Mouse (Mus musculus): Measurements from ENCODE around the gene Btnl10. TPM values are rescaled to one million over a fixed set of nuclear protein-coding genes. Genes with fewer than 3 reads are reported as not detected.

Gene Btnl10
- total RNA-seq (2021): under 1 TPM in 1 of 2 experiments, not detected in 1; 0.18 TPM
- long read RNA-seq, experiment 1: 0 reads
- long read RNA-seq, experiment 2: 0 reads

GRCm38 (mm10) chr11:58917745-58918366 is at the start of gene Btnl10:
Gene Btnl10 (plus strand): TSS chr11:58917908.
- no peak for DNase-seq (ENCODE audit: low spot score in 2 of 2)

GRCm38 (mm10) chr11:58867954-58868330 is 49.8 kb upstream of the Btnl10 start:
- no peak for DNase-seq (ENCODE audit: low spot score in 2 of 2)

- DNase-seq (ENCODE audit: low spot score in 2 of 2): no peak
These were observed 46.7 kb upstream of the Btnl10 start for GRCm38 (mm10) chr11:58870961-58871360.

GRCm38 (mm10) chr11:58883756-58884155 is 34.0 kb upstream of the Btnl10 start:
- DNase-seq (ENCODE audit: low spot score in 2 of 2): no peak

GRCm38 (mm10) chr11:58890511-58890910 is 27.2 kb upstream of the Btnl10 start:
- no peak for DNase-seq (ENCODE audit: low spot score in 2 of 2)

- no peak for DNase-seq (ENCODE audit: low spot score in 2 of 2)
These were observed 23.3 kb upstream of the Btnl10 start for GRCm38 (mm10) chr11:58894456-58894855.

- no peak for DNase-seq (ENCODE audit: low spot score in 2 of 2)
These were observed 20.2 kb upstream of the Btnl10 start for GRCm38 (mm10) chr11:58897485-58897884.

- DNase-seq (ENCODE audit: low spot score in 2 of 2): no peak
These were observed 16.6 kb upstream of the Btnl10 start for GRCm38 (mm10) chr11:58901080-58901479.

- DNase-seq (ENCODE audit: low spot score in 2 of 2): peak; percentile 96
These were observed 13.9 kb upstream of the Btnl10 start, which contains the start of gene Zfp39 for GRCm38 (mm10) chr11:58903511-58904409. Gene Zfp39 (minus strand): TSS chr11:58904225.

GRCm38 (mm10) chr11:58904410-58904718 is 13.3 kb upstream of the Btnl10 start:
- DNase-seq (ENCODE audit: low spot score in 2 of 2): no peak

GRCm38 (mm10) chr11:58904838-58905237 is 12.9 kb upstream of the Btnl10 start:
- DNase-seq (ENCODE audit: low spot score in 2 of 2): no peak

- no peak for DNase-seq (ENCODE audit: low spot score in 2 of 2)
These were observed 3.9 kb upstream of the Btnl10 start for GRCm38 (mm10) chr11:58913776-58914175.

GRCm38 (mm10) chr11:58914461-58915028 is 3.2 kb upstream of the Btnl10 start:
- no peak for DNase-seq (ENCODE audit: low spot score in 2 of 2)

GRCm38 (mm10) chr11:58916879-58917744 is 596 bp upstream of the Btnl10 start:
- peak; percentile 24 to 43 for DNase-seq (ENCODE audit: low spot score in 2 of 2)

- no peak for DNase-seq (ENCODE audit: low spot score in 2 of 2)
These were observed 1.1 kb downstream of the Btnl10 start for GRCm38 (mm10) chr11:58918759-58919158.

- no peak for DNase-seq (ENCODE audit: low spot score in 2 of 2)
These were observed 4.7 kb downstream of the Btnl10 start for GRCm38 (mm10) chr11:58922420-58922819.

- no peak for DNase-seq (ENCODE audit: low spot score in 2 of 2)
These were observed 8.9 kb downstream of the Btnl10 start for GRCm38 (mm10) chr11:58926651-58927050.

- no peak for DNase-seq (ENCODE audit: low spot score in 2 of 2)
These were observed 9.3 kb downstream of the Btnl10 start for GRCm38 (mm10) chr11:58927053-58927452.

- DNase-seq (ENCODE audit: low spot score in 2 of 2): peak in 1 of 2 experiments; percentile 47
These were observed 10.3 kb downstream of the Btnl10 start for GRCm38 (mm10) chr11:58927790-58928651.

- no peak for DNase-seq (ENCODE audit: low spot score in 2 of 2)
These were observed 11.3 kb downstream of the Btnl10 start for GRCm38 (mm10) chr11:58929055-58929454.
